Mouse (Mus musculus) stomach, postnatal 0 days (tissue): ENCODE results near the gene Rnd1. TPM values are rescaled to one million over a fixed set of nuclear protein-coding genes. Genes with fewer than 3 reads are reported as not detected.
A peak's percentile ranks its signal among the peaks of the same experiment; 100 is the strongest.

Source experiments
- ATAC-seq: fragments of 200-750 bp; cut with Nextera tagmentation; 2 replicates; pipeline ENCODE4 v1.8.0; 2017; ENCODE audit not compliant: low FRiP score, low TSS enrichment
- DNase-seq: peaks from one replicate; pipeline ENCODE4 v3.0.0-alpha.2; 2016; ENCODE audit warnings: low spot score
- H3K27ac ChIP-seq: fragments of 300-500 bp; sonication (generic); replicated peaks from 2 replicates; pipeline ENCODE4 v1.5.1; 2014; ENCODE audit warnings: mild to moderate bottlenecking, control low read depth
- H3K27me3 ChIP-seq: fragments of 300-500 bp; sonication (generic); 2 replicates; pipeline ENCODE4 v1.6.1; 2014; ENCODE audit warnings: low read length; ENCODE audit not compliant: control insufficient read depth, insufficient read depth
- H3K36me3 ChIP-seq: fragments of 300-500 bp; sonication (generic); 2 replicates; pipeline ENCODE4 v1.6.1; 2014; ENCODE audit warnings: low read length, mixed read lengths; ENCODE audit not compliant: control insufficient read depth, insufficient read depth
- H3K4me1 ChIP-seq: fragments of 300-500 bp; sonication (generic); replicated peaks from 2 replicates; pipeline ENCODE4 v1.6.1; 2014; ENCODE audit warnings: antibody characterized with exemption; ENCODE audit not compliant: control insufficient read depth, insufficient read depth
- H3K4me2 ChIP-seq: fragments of 300-500 bp; sonication (generic); replicated peaks from 2 replicates; pipeline ENCODE4 v1.6.1; 2014; ENCODE audit warnings: low read depth, mild to moderate bottlenecking, control low read depth, moderate library complexity
- H3K4me3 ChIP-seq: fragments of 300-500 bp; sonication (generic); 2 replicates; pipeline ENCODE4 v1.5.1; 2014; ENCODE audit warnings: low read depth, low read length, control low read depth
- H3K9ac ChIP-seq: fragments of 300-500 bp; sonication (generic); 2 replicates; pipeline ENCODE4 v1.6.1; 2014; ENCODE audit warnings: mild to moderate bottlenecking, low read length, control low read depth, mixed read lengths
- H3K9me3 ChIP-seq: fragments of 300-500 bp; sonication (generic); 2 replicates; pipeline ENCODE4 v1.6.1; 2016; ENCODE audit warnings: low read length; ENCODE audit not compliant: control insufficient read depth
- CTCF ChIP-seq: IDR thresholded peaks from 2 replicates; pipeline ENCODE4 v1.5.1; 2016; ENCODE audit warnings: antibody characterized with exemption, low read depth, mild to moderate bottlenecking, moderate library complexity
- EP300 ChIP-seq: optimal IDR thresholded peaks from 2 replicates; pipeline ENCODE3; 2016; ENCODE audit warnings: antibody characterized with exemption
- WGBS: fragments of 180-500 bp; shearing (Covaris S2); extraction: QIAGEN DNeasy Blood & Tissue Kit; methylation state at CpG from one replicate; pipeline ENCODE4 v1.1.7; 2014; 5-methylcytosine and 5-hydroxymethylcytosine counted together
- polyA plus RNA-seq: library from polyadenylated mRNA; unstranded; fragments of >200 nt; fragmentation: Nextera tagmentation; extraction: Ambion mirVana; gene quantifications from 2 replicates; pipeline ENCODE4 v1.2.1, GENCODE M21; 2015

The Rnd1 gene
- polyA plus RNA-seq, 1 experiment from 2014 or later, result 0.35 TPM

GRCm38 (mm10) chr15:98628589-98629254 is 48.5 kb downstream of the Rnd1 start:
- Histone ChIP-seq H3K36me3 (no peaks in the 10 kb centered on the region), H3K4me3 (0 out of 2 replicates have a peak overlapping the region, but pooled peaks have one; percentile 4), H3K27ac (peak overlapping the region; percentile 63; the same call in 1 of the 2 replicates), H3K4me1 (peaks cover 4% of the 10 kb centered on the region), H3K9me3 (no peaks in the 10 kb centered on the region), H3K27me3 (no peaks in the 10 kb centered on the region), H3K4me2 (peak overlapping the region; percentile 41), H3K9ac (no peak overlapping the region; the same call in 1 of the 2 replicates)
- 13% methylated on average over 19 of the region's 20 CpGs for WGBS
- ATAC-seq, result no peak; the same call in 1 of the 2 replicates
- DNase-seq, result no peak
- TF ChIP-seq CTCF (no peak), EP300 (no peak)

- 74% methylated on average over 7 of the region's 7 CpGs for WGBS
- ATAC-seq, result no peak
Measured at GRCm38 (mm10) chr15:98626487-98627212, 50.6 kb downstream of the Rnd1 start.

GRCm38 (mm10) chr15:98626078-98626477 is 51.2 kb downstream of the Rnd1 start:
- Histone ChIP-seq H3K4me1 (no peaks in the 10 kb centered on the region), H3K27ac (no peak overlapping the region), H3K27me3 (no peaks in the 10 kb centered on the region), H3K36me3 (no peaks in the 10 kb centered on the region), H3K9ac (no peak overlapping the region), H3K4me2 (no peak overlapping the region), H3K9me3 (no peaks in the 10 kb centered on the region), H3K4me3 (no peak overlapping the region)
- TF ChIP-seq EP300 (no peak), CTCF (no peak)
- no peak for ATAC-seq
- DNase-seq, result no peak
- 8% methylated on average over 8 of the region's 8 CpGs for WGBS

More at GRCm38 (mm10) chr15:98626487-98627212, 50.6 kb downstream of the Rnd1 start:
- Histone ChIP-seq H3K4me2 (no peak overlapping the region), H3K27me3 (no peaks in the 10 kb centered on the region), H3K9ac (no peak overlapping the region), H3K4me1 (peaks cover under 1% of the 10 kb centered on the region), H3K36me3 (no peaks in the 10 kb centered on the region), H3K4me3 (no peak overlapping the region), H3K9me3 (no peaks in the 10 kb centered on the region), H3K27ac (no peak overlapping the region)
- DNase-seq, result no peak
- TF ChIP-seq EP300, result no peak
- TF ChIP-seq CTCF, result no peak

GRCm38 (mm10) chr15:98623361-98623821 is 53.9 kb downstream of the Rnd1 start:
- H3K9ac ChIP-seq, result no peak overlapping the region
- ATAC-seq (no peak), DNase-seq (peak; percentile 12)
- no peaks in the 10 kb centered on the region for H3K27me3 ChIP-seq
- no peaks in the 10 kb centered on the region for H3K9me3 ChIP-seq
- whole genome bisulfite sequencing, result 56% methylated on average over 5 of the region's 5 CpGs
- no peaks in the 10 kb centered on the region for H3K4me1 ChIP-seq
- H3K27ac ChIP-seq, result no peak overlapping the region
- H3K4me3 ChIP-seq, result no peak overlapping the region
- TF ChIP-seq EP300, result no peak
- no peak for TF ChIP-seq CTCF
- no peaks in the 10 kb centered on the region for H3K36me3 ChIP-seq
- H3K4me2 ChIP-seq, result no peak overlapping the region

- no peak for ATAC-seq
Measured at GRCm38 (mm10) chr15:98622721-98623120, 54.5 kb downstream of the Rnd1 start.

GRCm38 (mm10) chr15:98622199-98622598 is 55.1 kb downstream of the Rnd1 start:
- H3K4me1 ChIP-seq, result no peaks in the 10 kb centered on the region
- no peak overlapping the region for H3K27ac ChIP-seq
- no peak overlapping the region for H3K4me3 ChIP-seq
- no peak overlapping the region for H3K4me2 ChIP-seq
- ATAC-seq (no peak), DNase-seq (peak; percentile 12)
- no peak for TF ChIP-seq EP300
- 19% methylated on average over 7 of the region's 7 CpGs for WGBS
- H3K9me3 ChIP-seq, result no peaks in the 10 kb centered on the region
- no peak overlapping the region for H3K9ac ChIP-seq
- H3K27me3 ChIP-seq, result no peaks in the 10 kb centered on the region
- H3K36me3 ChIP-seq, result no peaks in the 10 kb centered on the region

More at GRCm38 (mm10) chr15:98622721-98623120, 54.5 kb downstream of the Rnd1 start:
- TF ChIP-seq CTCF, result no peak
- TF ChIP-seq EP300, result no peak
- H3K36me3 ChIP-seq, result no peaks in the 10 kb centered on the region
- H3K27ac ChIP-seq, result no peak overlapping the region
- H3K27me3 ChIP-seq, result no peaks in the 10 kb centered on the region
- H3K4me3 ChIP-seq, result no peak overlapping the region
- WGBS, result 24% methylated on average over 6 of the region's 6 CpGs
- no peak overlapping the region for H3K4me2 ChIP-seq
- H3K4me1 ChIP-seq, result no peaks in the 10 kb centered on the region
- H3K9ac ChIP-seq, result no peak overlapping the region
- H3K9me3 ChIP-seq, result no peaks in the 10 kb centered on the region
- no peak for DNase-seq
